Mouse (Mus musculus): ENCODE measurements around the gene Id3. TPM values are rescaled to one million over a fixed set of nuclear protein-coding genes. Genes with fewer than 3 reads are reported as not detected.
"Not testable (repeated sequence)": the region's sequence is repeated elsewhere in the genome, so short reads cannot be mapped to it uniquely, and the experiment has no call there.

The Id3 gene
- 736 and 770 TPM in 2 replicates for polyA plus RNA-seq (2015; fragmentation: Nextera tagmentation; extraction: Ambion mirVana)

DNA sequence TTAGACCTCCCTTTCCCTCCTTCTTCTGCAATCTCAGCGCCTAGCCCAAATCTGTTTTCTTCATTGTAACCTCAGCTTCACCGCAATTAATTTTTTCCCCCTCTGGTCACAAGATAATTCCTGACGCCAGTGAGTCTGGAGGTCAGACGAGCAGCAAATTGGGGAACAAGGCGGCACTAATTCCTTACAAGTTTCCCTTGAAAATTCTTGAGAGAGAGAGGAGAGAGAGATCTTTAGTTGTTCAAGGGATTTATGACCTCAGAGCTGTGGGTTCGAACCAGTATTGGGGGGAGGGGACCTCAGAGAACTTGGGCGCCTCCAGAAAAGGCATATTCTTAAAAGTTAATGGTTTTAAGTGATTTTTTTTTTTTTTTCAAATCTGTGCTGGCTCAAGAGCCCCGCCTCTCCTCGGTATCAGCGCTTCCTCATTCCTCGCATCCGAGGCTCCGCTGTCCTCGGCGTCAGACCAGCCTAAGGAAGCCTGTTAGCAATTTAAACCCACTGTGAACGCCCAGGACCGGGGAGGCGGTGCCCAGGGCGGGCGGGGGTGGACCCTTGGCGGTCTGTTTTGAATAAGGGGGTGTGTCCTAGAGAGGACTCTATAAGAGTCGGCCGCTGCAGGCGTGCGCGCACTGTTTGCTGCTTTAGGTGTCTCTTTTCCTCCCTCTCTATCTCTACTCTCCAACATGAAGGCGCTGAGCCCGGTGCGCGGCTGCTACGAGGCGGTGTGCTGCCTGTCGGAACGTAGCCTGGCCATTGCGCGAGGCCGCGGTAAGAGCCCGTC is at the start of gene Id3:
Gene Id3, plus strand, starts transcription at position 305 of the 784 bp plus-strand sequence.
- peak within 1 kb of the TSS; percentile 99 for H3K27ac ChIP-seq

DNA sequence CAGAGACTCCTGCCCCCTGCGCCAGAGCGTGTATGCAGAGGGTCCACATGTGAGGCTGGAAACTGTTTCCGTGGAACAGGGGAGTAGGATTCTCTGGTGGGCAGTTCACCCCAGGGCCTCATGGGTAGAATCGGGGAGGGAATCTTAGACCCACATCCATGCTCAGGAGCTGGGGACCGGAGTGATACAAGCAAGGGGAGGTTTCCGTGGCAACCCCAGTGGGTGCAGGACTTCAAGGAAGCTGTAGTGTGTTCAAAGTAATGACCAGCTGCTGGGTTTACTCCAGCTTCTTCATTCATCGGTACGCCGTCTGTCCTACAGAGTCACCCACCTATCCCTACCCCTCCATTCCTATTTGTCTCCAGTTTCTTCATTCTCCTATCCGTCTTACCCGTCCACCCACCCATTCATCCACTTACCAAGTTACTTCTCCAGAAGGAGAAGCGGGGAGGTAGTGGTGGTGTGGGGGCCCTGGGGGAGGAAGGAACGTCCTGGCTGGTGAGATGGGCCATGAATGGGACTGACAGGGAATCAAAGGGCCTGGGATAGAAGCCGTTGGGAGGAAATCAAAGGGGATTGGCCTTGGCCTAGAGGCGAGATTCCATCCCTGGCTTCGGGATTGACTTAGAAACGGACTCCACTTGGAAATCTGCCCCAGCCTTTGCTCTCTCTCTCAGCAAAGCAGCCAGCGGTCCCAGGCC is 48.6 kb upstream of the Id3 start:
- no peak for ATAC-seq (ENCODE audit: low FRiP score, low read depth)
- no peak overlapping the region for H3K9ac ChIP-seq
- no peak overlapping the region for H3K27ac ChIP-seq
- H3K36me3 ChIP-seq = no peaks in the 10 kb centered on the region
- 79% methylated on average over 18 of the region's 18 CpGs for WGBS
- H3K4me3 ChIP-seq = no peak overlapping the region
- peaks cover 13% of the 10 kb centered on the region for H3K4me1 ChIP-seq
- no peak overlapping the region for H3K4me2 ChIP-seq (replicated peaks)
- peaks cover 4% of the 10 kb centered on the region; the same call in 1 of the 2 replicates for H3K9me3 ChIP-seq
- H3K27me3 ChIP-seq = no peaks in the 10 kb centered on the region

More for the DNA sequence above, at the start of gene Id3:
- H3K4me2 ChIP-seq (replicated peaks) = peak within 1 kb of the TSS; percentile 75
- H3K36me3 ChIP-seq = no peaks in the 10 kb centered on the region
- no peaks in the 10 kb centered on the region for H3K9me3 ChIP-seq
- H3K9ac ChIP-seq = peak within 1 kb of the TSS; percentile 92
- H3K4me1 ChIP-seq = peaks cover 70% of the 10 kb centered on the region
- peak; percentile 86 for ATAC-seq (ENCODE audit: low FRiP score, low read depth)
- H3K4me3 ChIP-seq = peak within 1 kb of the TSS; percentile 66
- no peaks in the 10 kb centered on the region for H3K27me3 ChIP-seq
- under 1% methylated on average over 39 of the region's 39 CpGs for WGBS

DNA sequence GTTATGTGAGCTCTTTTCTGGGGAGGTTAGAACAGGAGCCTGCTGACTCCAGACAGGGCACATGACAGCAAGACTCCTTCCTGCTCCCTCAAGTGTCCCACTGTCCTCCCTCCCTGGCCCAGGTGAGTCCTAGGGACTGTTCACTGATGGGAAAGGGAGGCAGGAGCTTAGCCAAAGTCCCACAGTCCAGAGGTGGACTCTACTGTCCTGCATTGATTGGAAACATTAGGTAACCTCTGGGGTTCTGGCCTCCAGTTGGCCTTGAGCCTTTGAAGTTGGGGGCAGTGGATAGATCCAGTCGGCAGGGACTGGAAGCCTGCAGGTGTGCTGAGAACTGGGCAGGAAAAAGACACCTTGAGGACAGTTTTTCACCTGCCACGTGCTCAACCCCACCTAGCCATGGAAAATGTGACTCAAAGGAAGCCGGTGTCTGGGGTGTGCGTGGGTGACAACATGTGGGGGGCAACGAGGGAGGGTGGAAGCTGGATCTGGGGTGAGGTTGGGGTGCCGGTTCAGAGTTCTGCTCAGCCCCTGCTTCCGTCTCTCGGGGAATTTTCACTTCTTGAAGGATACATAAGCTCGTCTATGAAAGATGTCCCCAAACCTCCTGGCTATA is 47.7 kb upstream of the Id3 start:
- Histone ChIP-seq H3K4me3 (no peak overlapping the region), H3K27me3 (no peaks in the 10 kb centered on the region), H3K4me1 (peaks cover 7% of the 10 kb centered on the region), H3K9me3 (peaks cover 4% of the 10 kb centered on the region; the same call in 1 of the 2 replicates), H3K27ac (no peak overlapping the region), H3K4me2 (replicated peaks) (no peak overlapping the region), H3K36me3 (no peaks in the 10 kb centered on the region), H3K9ac (no peak overlapping the region)
- 74% methylated on average over 9 of the region's 9 CpGs for WGBS
- no peak for ATAC-seq (ENCODE audit: low FRiP score, low read depth)

DNA sequence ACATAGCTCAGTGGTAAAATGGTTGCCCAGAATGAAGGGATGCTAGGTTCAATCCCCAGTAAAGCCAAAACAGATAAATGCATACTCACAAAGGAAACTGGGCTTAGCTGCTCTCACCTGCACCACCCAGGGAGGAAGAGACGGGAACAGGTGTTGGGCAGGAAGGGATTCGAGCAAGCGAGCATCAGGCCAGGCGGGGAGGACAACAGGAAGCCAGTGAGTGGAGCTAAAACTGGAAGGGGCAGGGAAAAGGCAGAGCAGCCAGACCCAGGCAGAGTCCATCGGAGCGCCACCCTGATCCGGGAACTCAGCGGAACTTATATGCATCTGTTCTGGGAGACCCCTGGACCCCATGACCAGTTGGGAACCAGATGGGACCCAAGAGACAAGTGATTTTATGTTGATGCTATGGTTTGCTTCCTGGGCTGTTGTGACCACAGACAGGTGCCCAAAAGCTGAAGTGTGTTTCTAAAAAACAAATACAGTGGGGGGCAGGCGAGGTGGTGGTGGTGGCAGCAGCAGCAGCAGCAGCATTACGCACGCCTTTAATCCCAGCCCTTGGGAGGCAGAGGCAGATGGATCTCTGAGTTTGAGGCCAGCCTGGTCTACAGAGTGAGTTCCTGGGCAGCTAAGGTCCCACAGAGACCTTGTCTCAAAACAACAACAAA is 46.7 kb upstream of the Id3 start:
- no peak overlapping the region for H3K4me2 ChIP-seq (replicated peaks)
- no peak overlapping the region for H3K4me3 ChIP-seq
- peaks cover 7% of the 10 kb centered on the region for H3K4me1 ChIP-seq
- H3K9me3 ChIP-seq = peaks cover 4% of the 10 kb centered on the region; the same call in 1 of the 2 replicates
- no peak overlapping the region for H3K27ac ChIP-seq
- H3K36me3 ChIP-seq = no peaks in the 10 kb centered on the region
- H3K9ac ChIP-seq = no peak overlapping the region
- ATAC-seq (ENCODE audit: low FRiP score, low read depth) = no peak
- H3K27me3 ChIP-seq = no peaks in the 10 kb centered on the region
- WGBS = 67% methylated on average over 11 of the region's 11 CpGs

DNA sequence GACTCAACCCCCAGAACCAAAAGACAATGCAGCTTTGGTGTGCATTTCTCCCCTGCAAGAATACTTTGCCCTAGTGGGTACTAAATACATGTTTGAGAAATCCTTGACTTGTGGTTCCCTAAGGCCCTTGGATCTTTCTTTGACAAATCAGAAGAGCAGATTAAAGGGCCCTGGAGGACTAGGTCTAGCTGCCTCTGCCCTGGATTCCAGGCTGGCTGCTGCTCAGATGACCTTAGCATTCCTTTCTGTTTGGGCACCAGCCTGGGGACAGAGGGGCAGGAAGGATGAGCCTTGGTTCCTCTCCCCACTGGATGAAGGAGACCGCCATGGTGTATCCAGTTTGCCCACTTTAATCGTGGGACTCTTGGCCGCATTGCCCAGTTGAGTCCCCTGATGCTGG is 44.9 kb upstream of the Id3 start:
- Histone ChIP-seq H3K4me1 (peaks cover 7% of the 10 kb centered on the region), H3K27ac (no peak overlapping the region), H3K4me3 (no peak overlapping the region), H3K27me3 (no peaks in the 10 kb centered on the region), H3K9me3 (no peaks in the 10 kb centered on the region), H3K4me2 (replicated peaks) (no peak overlapping the region), H3K9ac (no peak overlapping the region), H3K36me3 (no peaks in the 10 kb centered on the region)
- WGBS = 94% methylated on average over 3 of the region's 3 CpGs
- ATAC-seq (ENCODE audit: low FRiP score, low read depth) = no peak

DNA sequence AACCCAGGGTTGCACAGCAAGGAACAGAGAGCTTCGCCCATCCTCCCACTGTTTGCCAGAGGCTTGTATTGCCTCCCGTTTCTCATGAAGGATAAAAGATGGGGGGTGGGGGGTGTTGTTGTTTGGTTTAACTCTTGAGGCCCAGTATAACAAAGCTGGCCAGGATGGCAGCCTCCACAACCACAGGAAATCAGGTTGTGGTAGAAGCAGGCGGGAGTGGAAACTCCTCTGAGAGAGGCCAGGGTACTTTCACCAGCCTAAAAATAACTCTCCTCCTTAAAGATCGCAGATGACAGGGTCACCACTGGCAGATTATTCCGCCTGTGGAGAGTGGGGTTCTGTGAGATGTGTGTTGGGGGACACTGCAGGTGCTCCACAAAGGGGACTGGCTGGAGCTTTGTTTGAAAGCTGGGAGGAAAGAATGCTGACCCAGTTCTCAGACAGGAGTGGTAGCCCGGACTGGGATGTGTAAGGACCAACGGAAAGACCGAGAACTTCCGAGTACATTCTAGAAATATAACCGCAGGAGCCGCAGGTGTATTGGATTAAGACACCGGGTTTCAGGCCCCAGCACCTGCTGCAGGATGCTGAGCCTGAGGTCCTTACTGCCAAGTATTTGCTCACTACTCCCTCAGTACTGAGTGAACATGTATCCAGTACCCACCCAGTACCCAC is 42.8 kb upstream of the Id3 start:
- H3K4me3 ChIP-seq = no peak overlapping the region
- H3K36me3 ChIP-seq = no peaks in the 10 kb centered on the region
- no peaks in the 10 kb centered on the region for H3K27me3 ChIP-seq
- no peak for ATAC-seq (ENCODE audit: low FRiP score, low read depth)
- WGBS = 64% methylated on average over 12 of the region's 12 CpGs
- no peak overlapping the region for H3K9ac ChIP-seq
- H3K4me2 ChIP-seq (replicated peaks) = no peak overlapping the region
- no peaks in the 10 kb centered on the region for H3K9me3 ChIP-seq
- peaks cover 13% of the 10 kb centered on the region for H3K4me1 ChIP-seq
- no peak overlapping the region for H3K27ac ChIP-seq

DNA sequence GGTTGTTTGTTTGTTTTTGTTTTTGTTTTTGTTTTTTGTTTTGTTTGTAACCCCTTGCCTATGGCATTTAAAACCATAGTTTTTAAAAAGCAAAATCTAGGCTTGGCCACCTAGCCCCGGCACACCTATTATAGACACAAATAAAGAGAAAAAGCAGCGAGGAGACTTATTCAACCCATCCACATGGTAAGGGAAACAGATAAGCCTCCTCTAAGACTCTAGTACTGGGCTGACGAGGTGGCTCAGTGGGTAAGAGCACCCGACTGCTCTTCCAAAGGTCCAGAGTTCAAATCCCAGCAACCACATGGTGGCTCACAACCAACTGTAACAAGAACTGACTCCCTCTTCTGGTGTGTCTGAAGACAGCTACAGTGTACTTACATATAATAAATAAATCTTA is 41.5 kb upstream of the Id3 start:
- not testable (repeated sequence) for H3K4me2 ChIP-seq (replicated peaks); ATAC-seq (ENCODE audit: low FRiP score, low read depth); H3K27ac ChIP-seq; H3K9ac ChIP-seq; H3K27me3 ChIP-seq; H3K4me3 ChIP-seq; H3K36me3 ChIP-seq; H3K9me3 ChIP-seq
- H3K4me1 ChIP-seq = peaks cover 13% of the 10 kb centered on the region
- WGBS = 79% methylated on average over 4 of the region's 4 CpGs

DNA sequence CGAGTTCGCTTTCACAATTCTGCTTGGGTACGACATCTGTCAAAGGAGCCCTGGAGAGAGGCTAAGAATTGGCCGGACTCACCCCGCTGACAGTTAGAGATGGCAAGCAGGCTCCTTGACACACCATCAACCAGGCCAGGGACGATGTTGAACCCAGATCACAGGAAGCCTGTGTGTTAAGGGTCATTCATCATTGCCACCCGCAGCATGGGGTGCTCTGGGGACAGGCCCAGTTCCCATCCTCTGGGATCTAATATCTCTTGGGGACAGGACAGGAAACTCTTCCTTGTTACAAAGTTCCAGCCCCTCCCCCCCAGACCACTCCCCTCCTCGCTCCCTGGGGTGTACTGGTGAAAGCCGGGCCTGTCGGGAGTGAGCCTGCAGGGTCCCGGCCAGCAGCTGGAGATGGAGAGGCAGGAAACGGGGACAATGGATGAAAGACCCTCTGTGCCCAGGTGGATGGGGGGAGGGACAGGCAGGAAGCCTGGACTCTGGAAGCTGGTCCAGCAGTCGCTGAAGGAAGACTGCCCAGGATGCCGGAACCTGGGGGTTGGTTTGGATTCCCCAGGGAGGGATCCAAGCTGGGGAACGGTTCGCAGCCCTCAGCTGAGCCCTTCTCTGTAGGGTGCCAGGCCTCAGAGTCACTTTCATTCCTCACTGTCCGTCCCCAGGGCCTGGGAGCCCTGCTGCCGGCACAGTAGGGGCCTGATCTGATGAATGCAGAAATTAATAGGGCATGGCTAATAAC is 38.5 kb upstream of the Id3 start:
- Histone ChIP-seq H3K36me3 (no peaks in the 10 kb centered on the region), H3K9ac (peak overlapping the region; percentile 58), H3K4me2 (replicated peaks) (peak overlapping the region; percentile 43), H3K27me3 (no peaks in the 10 kb centered on the region), H3K4me1 (peaks cover 13% of the 10 kb centered on the region), H3K9me3 (no peaks in the 10 kb centered on the region), H3K27ac (no peak overlapping the region; the same call in 1 of the 2 replicates), H3K4me3 (no peak overlapping the region)
- 8% methylated on average over 18 of the region's 18 CpGs for WGBS
- ATAC-seq (ENCODE audit: low FRiP score, low read depth) = 0 out of 2 replicates have a peak, but pooled peaks have one; percentile 32

DNA sequence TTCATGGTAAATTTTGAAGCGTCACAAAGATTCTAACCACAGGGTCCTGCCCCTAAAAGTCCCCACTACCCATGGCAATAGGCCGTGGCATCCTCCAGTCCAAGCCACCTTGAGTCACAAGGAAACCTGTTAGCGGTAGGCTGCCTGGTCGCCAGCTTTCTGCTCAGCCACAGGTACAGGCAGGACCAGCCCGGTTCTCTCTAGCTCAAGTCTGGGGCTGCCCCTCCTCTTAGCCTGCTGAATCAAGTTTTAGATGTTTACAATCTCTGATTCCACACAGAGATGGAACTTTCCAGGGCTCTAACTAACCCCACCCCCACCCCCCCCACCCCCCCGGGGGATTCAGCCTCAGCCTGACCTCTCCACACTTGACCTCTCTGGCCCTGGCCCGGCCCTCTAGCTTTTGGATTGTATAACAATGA is 36.4 kb upstream of the Id3 start:
- H3K36me3 ChIP-seq = no peaks in the 10 kb centered on the region
- H3K9ac ChIP-seq = no peak overlapping the region
- no peak overlapping the region for H3K4me2 ChIP-seq (replicated peaks)
- no peaks in the 10 kb centered on the region for H3K27me3 ChIP-seq
- H3K27ac ChIP-seq = no peak overlapping the region
- no peak for ATAC-seq (ENCODE audit: low FRiP score, low read depth)
- H3K4me3 ChIP-seq = no peak overlapping the region
- 62% methylated on average over 7 of the region's 7 CpGs for WGBS
- peaks cover 13% of the 10 kb centered on the region for H3K4me1 ChIP-seq
- no peaks in the 10 kb centered on the region for H3K9me3 ChIP-seq

DNA sequence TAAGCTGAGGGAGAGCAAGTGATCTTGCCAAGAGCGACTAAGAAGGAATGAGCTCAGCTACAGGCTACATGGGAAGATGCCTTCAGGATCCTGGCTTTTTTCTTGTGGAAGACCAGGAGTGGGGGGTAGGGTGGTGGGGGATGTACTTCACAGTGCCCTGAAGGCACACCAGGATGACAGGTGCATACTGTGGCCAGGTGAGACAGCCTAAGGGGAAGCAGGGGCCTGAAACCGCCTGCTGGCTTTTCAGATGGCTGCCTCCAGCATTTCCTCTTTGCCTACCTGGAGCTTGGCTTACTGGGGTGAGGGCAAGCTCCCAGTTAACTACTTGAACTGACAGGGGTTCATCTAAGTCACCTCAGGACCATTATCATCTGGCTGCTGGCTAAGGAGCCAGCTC is 34.1 kb upstream of the Id3 start:
- H3K27ac ChIP-seq = no peak overlapping the region
- no peaks in the 10 kb centered on the region for H3K27me3 ChIP-seq
- H3K4me3 ChIP-seq = no peak overlapping the region
- H3K36me3 ChIP-seq = no peaks in the 10 kb centered on the region
- WGBS = 89% methylated on average over 2 of the region's 2 CpGs
- no peak for ATAC-seq (ENCODE audit: low FRiP score, low read depth)
- H3K9me3 ChIP-seq = no peaks in the 10 kb centered on the region
- no peak overlapping the region for H3K9ac ChIP-seq
- peaks cover 23% of the 10 kb centered on the region for H3K4me1 ChIP-seq
- H3K4me2 ChIP-seq (replicated peaks) = no peak overlapping the region

Data from limb, embryonic 13.5 days (tissue).